8 mouse cellular contexts compared by ENCODE assay signal in the genomic region with DNA sequence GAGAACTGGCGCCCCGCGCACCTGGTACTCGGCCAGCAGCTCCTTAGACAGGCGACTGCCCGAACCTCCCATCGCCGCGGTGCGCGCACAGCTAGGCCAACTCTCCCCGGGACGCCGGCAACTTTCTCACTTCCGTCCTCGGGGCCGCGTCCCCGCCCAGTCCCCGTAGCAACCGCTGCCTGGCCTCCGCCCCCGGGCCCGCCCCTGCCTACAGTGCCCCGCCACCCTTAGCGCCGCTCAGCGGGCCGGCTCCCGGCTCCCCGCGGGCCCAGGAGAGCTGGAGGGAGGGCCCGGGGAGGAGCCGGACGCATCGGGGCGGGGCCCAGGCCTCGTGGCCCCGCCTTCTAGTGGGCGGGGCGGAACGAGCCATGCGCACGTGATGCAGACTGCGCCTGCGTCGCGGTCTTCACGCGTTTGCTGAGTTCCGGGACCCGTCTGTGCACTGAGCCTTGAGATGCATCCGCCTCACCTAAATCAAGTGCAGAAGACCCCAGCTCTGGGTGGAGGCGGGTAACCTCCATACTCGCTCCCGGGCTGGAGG. TPM values are rescaled to one million over a fixed set of nuclear protein-coding genes. Genes with fewer than 3 reads are reported as not detected.
DNase-seq lines count a peak whose midpoint lies in the region; ATAC-seq lines count a peak whose summit lies in the region.

Gene Cib1 (minus strand): TSS at position 325 of the 541 bp plus-strand sequence.
Gene Gdpgp1 (plus strand): TSS at position 377 of the 541 bp plus-strand sequence.

- H3K4me2 ChIP-seq in hindbrain, embryonic 11.5 days (replicated peaks; ENCODE audit: low read depth, low read length), result peak within 1 kb of the TSS; percentile 55

- WGBS in hindbrain, embryonic 11.5 days, result under 1% methylated on average over 55 of the region's 56 CpGs

- no peaks in the 10 kb centered on the region for H3K4me1 ChIP-seq in hindbrain, embryonic 11.5 days (replicated peaks; ENCODE audit: control insufficient read depth, insufficient read depth, low read length)

- H3K4me3 ChIP-seq in hindbrain, embryonic 11.5 days (ENCODE audit: low read depth, low read length), result peak within 1 kb of the TSS; percentile 52

- peak; percentile 98 for DNase-seq in MN1 (ENCODE audit: low spot score)
- DNase-seq in cerebellum, adult 9-10 months, result peak; percentile 92
- DNase-seq in frontal cortex, adult 2 months (ENCODE audit: extremely low spot score in 1 of 2, low spot score in 1 of 2), result peak; percentile 80 to 95
- peak; percentile 100 for DNase-seq in hindbrain, embryonic 11.5 days (ENCODE audit: low spot score)
- peak; percentile 93 to 95 for DNase-seq in layer of hippocampus, postnatal 14 days (ENCODE audit: low spot score in 2 of 2)
- DNase-seq in lung, postnatal 14 days, result peak; percentile 97
- peak; percentile 93 for DNase-seq in retina, adult 2 months (ENCODE audit: low read depth, low spot score)
- peak; percentile 99 for DNase-seq in thymus, postnatal 36 days

- peak within 1 kb of the TSS; percentile 64 for H3K9ac ChIP-seq in hindbrain, embryonic 11.5 days (ENCODE audit: low read depth, low read length)

- 0 out of 2 replicates have a peak within 1 kb of the TSS, but pooled peaks have one; percentile 47 for H3K27ac ChIP-seq in hindbrain, embryonic 11.5 days (ENCODE audit: low read depth, low read length)

- ATAC-seq in hindbrain, embryonic 11.5 days (ENCODE audit: low FRiP score), result peak; percentile 97

- no peaks in the 10 kb centered on the region; the same call in 1 of the 2 replicates for H3K36me3 ChIP-seq in hindbrain, embryonic 11.5 days (ENCODE audit: control insufficient read depth, insufficient read depth, low read length)

- H3K9me3 ChIP-seq in hindbrain, embryonic 11.5 days (ENCODE audit: control insufficient read depth, low read length), result no peaks in the 10 kb centered on the region

- no peaks in the 10 kb centered on the region for H3K27me3 ChIP-seq in hindbrain, embryonic 11.5 days (ENCODE audit: control insufficient read depth, insufficient read depth, low read length)

RNA-seq across cellular contexts. Expression of gene Cib1, which starts in this region (rescaled TPM):
- 31.0 and 32.0 TPM in 2 replicates for polyA plus RNA-seq in frontal cortex, adult 2 months (2012; rRNA removed)
- 58.9 and 61.7 TPM in 2 replicates for polyA plus RNA-seq in hindbrain, embryonic 11.5 days (2014; fragmentation: Nextera tagmentation; extraction: Ambion mirVana)
- 10 to 100 TPM; 28.1 to 28.8 TPM for total RNA-seq in layer of hippocampus, postnatal 14 days (2021)

RNA-seq across cellular contexts. Expression of gene Gdpgp1, which starts in this region (rescaled TPM):
- 2.8 and 3.2 TPM in 2 replicates for polyA plus RNA-seq in frontal cortex, adult 2 months (2012; rRNA removed)
- polyA plus RNA-seq in hindbrain, embryonic 11.5 days (2014; fragmentation: Nextera tagmentation; extraction: Ambion mirVana), result 5.0 and 5.6 TPM in 2 replicates
- total RNA-seq in layer of hippocampus, postnatal 14 days (2021), result 1 to 10 TPM; 6.3 to 6.4 TPM

Comparison
In these comparisons a context has a peak if more than half of its experiments do, and no peak if none do; other contexts are left out.
1. Peak in every context shown above with its lines: DNase-seq, ATAC-seq, H3K4me3 ChIP-seq and H3K27ac ChIP-seq.